Mouse (Mus musculus) monocyte, adult 5-6 weeks (primary cell): ENCODE measurements around the gene Ppfia3. TPM values are rescaled to one million over a fixed set of nuclear protein-coding genes. Genes with fewer than 3 reads are reported as not detected.

Source experiments
- total RNA-seq: library from RNA; stranded (forward); fragments of 200-1000, 200-491, 200-594 nt; gene quantifications from 3 replicates; pipeline ENCODE4 v1.2.3, GENCODE M21; 2017

The Ppfia3 gene
- total RNA-seq, 1 experiment from 2014 or later: 0.19 TPM

Other genes with a start within 250 kb of the Ppfia3 start
- 1,164 to 1,516 TPM (median 1,507 TPM) in 3 replicates for gene Rps11, start 242.6 kb downstream of the Ppfia3 start, total RNA-seq
- gene Rpl13a, start 238.3 kb downstream of the Ppfia3 start, total RNA-seq: 2,771 to 4,251 TPM (median 4,236 TPM) in 3 replicates
- 1.5 TPM in 1 of 3 replicates, not detected in the others for gene Gm45713, start 230.8 kb downstream of the Ppfia3 start, total RNA-seq
- 35.3 to 62.4 TPM (median 36.7 TPM) in 3 replicates for gene Flt3l, start 230.6 kb downstream of the Ppfia3 start, total RNA-seq
- gene Pih1d1, start 212.7 kb downstream of the Ppfia3 start, total RNA-seq: 23.4 to 37.8 TPM (median 26.8 TPM) in 3 replicates
- gene Aldh16a1, start 212.4 kb downstream of the Ppfia3 start, total RNA-seq: 28.6 to 46.8 TPM (median 34.2 TPM) in 3 replicates
- gene Slc17a7, start 203.1 kb downstream of the Ppfia3 start, total RNA-seq: not detected in 3 replicates
- not detected in 3 replicates for gene Gfy, start 187.4 kb downstream of the Ppfia3 start, total RNA-seq
- not detected in 3 replicates for gene Pth2, start 186.0 kb downstream of the Ppfia3 start, total RNA-seq
- 0.75 TPM in 1 of 3 replicates, not detected in the others for gene Ccdc155, start 162.1 kb downstream of the Ppfia3 start, total RNA-seq
- gene Dkkl1, start 154.9 kb downstream of the Ppfia3 start, total RNA-seq: 4.7 to 8.7 TPM (median 6.1 TPM) in 3 replicates
- gene Tead2, start 151.3 kb downstream of the Ppfia3 start, total RNA-seq: 0.48 to 2.5 TPM (median 0.64 TPM) in 3 replicates
- gene Cd37, start 127.9 kb downstream of the Ppfia3 start, total RNA-seq: 112 to 185 TPM (median 125 TPM) in 3 replicates
- gene Slc6a16, start 125.9 kb downstream of the Ppfia3 start, total RNA-seq: 0.64 TPM in 1 of 3 replicates, not detected in the others
- not detected in 3 replicates for gene Slc6a21, start 89.5 kb downstream of the Ppfia3 start, total RNA-seq
- gene Trpm4, start 33.2 kb downstream of the Ppfia3 start, total RNA-seq: 9.7 to 15.3 TPM (median 10.4 TPM) in 3 replicates
- not detected in 3 replicates for gene Hrc, start 31.7 kb downstream of the Ppfia3 start, total RNA-seq
- not detected in 3 replicates for gene Lin7b, start 3.6 kb upstream of the Ppfia3 start, total RNA-seq
- 293 to 444 TPM (median 324 TPM) in 3 replicates for gene Snrnp70, start 28.7 kb upstream of the Ppfia3 start, total RNA-seq
- gene Kcna7, start 38.6 kb upstream of the Ppfia3 start, total RNA-seq: not detected in 3 replicates
- gene Ntf5, start 46.7 kb upstream of the Ppfia3 start, total RNA-seq: not detected in 3 replicates
- not detected in 3 replicates for gene Lhb, start 53.8 kb upstream of the Ppfia3 start, total RNA-seq
- 3.6 to 4.9 TPM (median 3.9 TPM) in 3 replicates for gene Gys1, start 67.8 kb upstream of the Ppfia3 start, total RNA-seq
- 18.0 to 33.4 TPM (median 23.3 TPM) in 3 replicates for gene Ruvbl2, start 71.1 kb upstream of the Ppfia3 start, total RNA-seq
- 1,006 to 1,190 TPM (median 1,165 TPM) in 3 replicates for gene Ftl1, start 92.9 kb upstream of the Ppfia3 start, total RNA-seq
- gene Bax, start 99.9 kb upstream of the Ppfia3 start, total RNA-seq: 36.4 to 55.8 TPM (median 38.5 TPM) in 3 replicates
- 3.2 TPM in 1 of 3 replicates, not detected in the others for gene Tulp2, start 114.9 kb upstream of the Ppfia3 start, total RNA-seq
- not detected in 3 replicates for gene Gm45808, start 119.8 kb upstream of the Ppfia3 start, total RNA-seq
- 7.0 to 8.3 TPM (median 7.5 TPM) in 3 replicates for gene Dhdh, start 121.8 kb upstream of the Ppfia3 start, total RNA-seq
- gene Nucb1, start 143.4 kb upstream of the Ppfia3 start, total RNA-seq: 128 to 251 TPM (median 142 TPM) in 3 replicates
- 204 to 390 TPM (median 221 TPM) in 3 replicates for gene Ppp1r15a, start 159.2 kb upstream of the Ppfia3 start, total RNA-seq
- 0.10 TPM in 1 of 3 replicates, not detected in the others for gene Plekha4, start 159.3 kb upstream of the Ppfia3 start, total RNA-seq
- not detected in 3 replicates for gene Hsd17b14, start 187.9 kb upstream of the Ppfia3 start, total RNA-seq
- 5.1 to 21.4 TPM (median 11.9 TPM) in 3 replicates for gene Bcat2, start 203.1 kb upstream of the Ppfia3 start, total RNA-seq
- not detected in 3 replicates for gene Fgf21, start 248.5 kb upstream of the Ppfia3 start, total RNA-seq